Mouse (Mus musculus): ENCODE measurements around the gene Hoxb3. TPM values are rescaled to one million over a fixed set of nuclear protein-coding genes. Genes with fewer than 3 reads are reported as not detected.
A peak's percentile ranks its signal among the peaks of the same experiment; 100 is the strongest.

Hoxb3 gene
- polyA plus RNA-seq, 1 experiment from 2014 or later, result 0.30 TPM

- DNase-seq (ENCODE audit: low spot score), result no peak
Measured at GRCm38 (mm10) chr11:96302381-96303150, 20.6 kb upstream of the Hoxb3 start.

DNA sequence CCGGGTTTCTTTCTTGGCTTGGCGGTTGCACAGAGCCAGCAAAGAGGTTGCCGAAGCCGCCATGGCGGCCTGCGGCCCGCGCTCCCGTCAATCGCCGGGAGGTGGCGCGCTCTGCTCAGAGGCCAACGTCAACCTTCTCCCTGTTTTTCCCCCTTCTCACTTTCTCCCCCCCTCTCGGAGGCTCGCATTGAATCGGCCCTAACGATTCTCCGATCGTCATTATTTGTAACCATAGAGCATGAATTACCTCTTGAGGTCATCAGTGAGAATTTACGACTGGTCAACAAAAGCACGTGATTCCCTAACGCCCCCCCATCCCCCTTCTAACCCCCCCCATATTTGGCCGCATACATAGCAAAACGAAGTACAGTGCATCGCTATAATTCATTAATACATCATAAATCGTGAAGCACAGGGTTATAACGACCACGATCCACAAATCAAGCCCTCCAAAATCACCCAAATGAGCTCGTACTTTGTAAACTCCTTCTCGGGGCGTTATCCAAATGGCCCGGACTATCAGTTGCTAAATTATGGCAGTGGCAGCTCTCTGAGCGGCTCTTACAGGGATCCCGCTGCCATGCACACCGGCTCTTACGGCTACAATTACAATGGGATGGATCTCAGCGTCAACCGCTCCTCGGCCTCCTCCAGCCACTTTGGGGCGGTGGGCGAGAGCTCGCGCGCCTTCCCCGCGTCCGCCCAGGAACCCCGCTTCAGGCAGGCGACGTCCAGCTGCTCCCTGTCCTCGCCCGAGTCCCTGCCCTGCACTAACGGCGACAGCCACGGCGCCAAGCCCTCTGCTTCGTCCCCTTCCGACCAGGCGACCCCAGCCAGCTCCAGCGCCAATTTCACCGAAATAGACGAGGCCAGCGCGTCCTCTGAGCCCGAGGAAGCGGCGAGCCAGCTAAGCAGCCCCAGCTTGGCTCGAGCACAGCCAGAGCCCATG is 19.7 kb upstream of the Hoxb3 start, which contains the start of gene Hoxb5:
TSS of gene Hoxb5 (plus strand) at position 186 of the 949 bp plus-strand sequence.
- DNase-seq (ENCODE audit: low spot score), result peak; percentile 65

GRCm38 (mm10) chr11:96304381-96305195 is 18.5 kb upstream of the Hoxb3 start:
- DNase-seq (ENCODE audit: low spot score), result no peak

- no peak for DNase-seq (ENCODE audit: low spot score)
Measured at GRCm38 (mm10) chr11:96305505-96306182, 17.5 kb upstream of the Hoxb3 start.

- no peak for DNase-seq (ENCODE audit: low spot score)
Measured at GRCm38 (mm10) chr11:96306183-96306907, 16.8 kb upstream of the Hoxb3 start.

DNA sequence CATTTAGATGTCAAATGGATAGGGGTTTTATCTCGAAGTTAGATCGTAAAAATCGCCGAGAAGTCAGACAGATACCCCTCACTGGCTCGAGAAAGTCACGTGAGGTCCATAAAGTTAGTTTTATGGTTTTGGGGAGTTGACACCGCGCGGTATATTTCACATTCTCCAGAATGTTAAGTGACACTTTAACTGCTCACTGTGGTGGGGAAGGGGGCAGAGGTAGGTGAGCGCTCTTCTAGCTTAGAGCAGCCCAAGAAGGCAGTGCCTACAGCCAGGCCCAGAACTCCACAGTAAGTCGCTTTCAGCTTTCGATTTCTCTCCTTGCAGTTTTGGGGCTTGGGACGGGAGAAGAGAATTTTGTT is 16.2 kb upstream of the Hoxb3 start:
- DNase-seq (ENCODE audit: low spot score), result no peak

DNA sequence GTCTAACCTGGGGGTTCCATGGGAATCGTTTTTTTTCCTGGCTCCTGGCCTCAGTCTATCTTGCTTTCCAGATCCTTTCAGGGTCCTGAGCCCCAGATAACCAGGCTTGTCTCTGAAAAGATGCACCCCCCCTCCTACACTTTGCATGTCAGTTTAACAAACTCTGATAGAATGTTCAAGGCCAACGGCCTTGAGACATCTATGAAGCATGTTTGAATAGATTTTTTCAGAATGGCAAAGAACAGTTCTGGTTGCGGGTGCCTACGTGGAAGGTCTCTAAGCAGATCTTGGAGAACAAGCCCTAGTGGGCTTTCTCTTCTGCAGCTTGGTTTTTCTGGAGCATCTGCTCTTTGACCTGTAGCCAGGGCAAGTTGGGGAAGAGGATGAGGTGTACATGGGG is 14.4 kb upstream of the Hoxb3 start:
- DNase-seq (ENCODE audit: low spot score), result no peak

DNA sequence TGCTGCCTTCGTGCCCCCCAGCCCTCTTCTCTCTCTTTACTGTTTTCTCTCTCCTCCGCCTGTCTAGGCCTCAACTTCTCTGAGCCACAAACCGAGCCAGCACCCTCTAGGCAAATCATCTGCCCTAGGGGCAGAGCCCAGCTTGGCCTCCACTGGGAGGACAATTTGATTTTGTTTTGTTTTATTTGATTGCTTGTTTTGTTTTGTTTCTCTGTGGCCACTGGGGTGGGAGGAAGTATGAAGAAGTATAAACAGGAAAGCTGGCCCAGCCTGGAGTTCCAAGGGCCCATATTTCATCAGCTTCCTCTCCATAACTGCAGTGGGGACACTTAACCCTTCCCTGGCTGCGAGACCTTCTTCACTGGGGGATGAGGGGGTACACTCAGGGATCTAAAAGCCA is 13.8 kb upstream of the Hoxb3 start:
- no peak for DNase-seq (ENCODE audit: low spot score)

DNA sequence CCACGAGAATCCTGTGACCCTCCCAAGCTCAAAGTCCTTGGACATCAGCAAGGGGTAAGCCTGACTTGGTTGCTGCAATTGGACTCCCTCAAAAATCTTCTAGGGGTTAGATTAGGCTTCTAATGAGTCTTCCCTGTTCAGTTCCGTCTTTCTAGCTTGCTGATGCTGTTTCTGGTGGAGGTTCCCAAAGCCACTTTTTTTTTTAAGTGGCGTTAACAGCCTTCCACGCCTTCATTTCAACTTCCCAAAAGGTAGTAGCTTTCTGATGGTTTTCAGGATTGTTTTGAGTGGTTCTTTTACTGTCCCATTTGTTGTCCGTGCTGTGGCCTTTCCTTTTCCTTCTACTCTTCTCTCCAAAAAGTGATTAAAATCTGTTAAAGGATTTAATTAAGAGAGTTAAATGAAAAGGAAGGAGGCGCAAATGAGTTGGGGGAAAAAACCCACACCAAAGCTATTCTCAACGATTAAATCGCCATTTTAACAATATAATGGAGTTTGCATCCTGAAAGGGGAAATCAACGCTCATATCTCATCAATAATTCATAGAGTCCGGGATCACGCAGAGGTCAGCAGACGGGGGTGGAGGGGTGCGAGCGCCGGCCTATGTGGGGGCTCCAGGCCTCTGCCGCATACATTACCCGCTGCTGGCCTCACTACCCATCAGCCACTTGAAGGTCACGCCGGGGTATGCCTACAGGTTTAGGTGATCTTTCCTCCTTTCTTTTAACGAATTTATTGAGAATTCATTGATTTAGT is 12.8 kb upstream of the Hoxb3 start:
- no peak for DNase-seq (ENCODE audit: low spot score)

GRCm38 (mm10) chr11:96311097-96311496 is 12.0 kb upstream of the Hoxb3 start:
- no peak for DNase-seq (ENCODE audit: low spot score)

- DNase-seq (ENCODE audit: low spot score), result peak; percentile 68
Measured at GRCm38 (mm10) chr11:96311520-96312417, 11.4 kb upstream of the Hoxb3 start.

- DNase-seq (ENCODE audit: low spot score), result no peak
Measured at GRCm38 (mm10) chr11:96313134-96313533, 10.0 kb upstream of the Hoxb3 start.

DNA sequence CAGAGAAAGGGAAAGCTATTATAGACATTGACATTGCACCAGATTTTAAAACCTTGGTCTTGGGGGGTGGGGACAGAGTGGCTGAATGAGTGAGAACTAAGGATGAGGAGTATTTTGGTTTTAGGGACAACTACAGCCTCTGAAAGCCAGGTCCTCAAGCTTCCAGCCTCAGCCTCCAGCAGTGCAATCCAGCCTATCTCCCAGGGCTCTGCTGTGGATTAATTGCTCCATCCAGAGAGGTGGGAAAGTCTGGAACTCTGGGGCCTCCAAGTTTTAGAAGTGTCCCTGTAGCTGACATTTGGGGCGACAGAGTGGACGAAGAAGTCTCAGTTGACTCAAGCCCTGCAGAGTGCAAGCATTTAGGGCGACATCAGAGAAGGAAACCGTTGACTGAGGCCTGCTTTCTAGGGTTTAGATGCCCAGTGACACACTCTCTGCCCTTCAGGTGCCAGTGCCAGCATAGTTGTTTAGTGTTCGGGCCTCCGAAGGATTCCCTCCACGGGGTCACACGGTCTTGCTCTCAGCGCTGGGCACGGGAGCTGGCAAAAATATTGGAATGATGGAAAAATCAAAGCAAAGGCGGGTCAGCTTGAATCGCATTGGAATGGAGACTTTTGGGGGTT is 9.2 kb upstream of the Hoxb3 start:
- no peak for DNase-seq (ENCODE audit: low spot score)

DNA sequence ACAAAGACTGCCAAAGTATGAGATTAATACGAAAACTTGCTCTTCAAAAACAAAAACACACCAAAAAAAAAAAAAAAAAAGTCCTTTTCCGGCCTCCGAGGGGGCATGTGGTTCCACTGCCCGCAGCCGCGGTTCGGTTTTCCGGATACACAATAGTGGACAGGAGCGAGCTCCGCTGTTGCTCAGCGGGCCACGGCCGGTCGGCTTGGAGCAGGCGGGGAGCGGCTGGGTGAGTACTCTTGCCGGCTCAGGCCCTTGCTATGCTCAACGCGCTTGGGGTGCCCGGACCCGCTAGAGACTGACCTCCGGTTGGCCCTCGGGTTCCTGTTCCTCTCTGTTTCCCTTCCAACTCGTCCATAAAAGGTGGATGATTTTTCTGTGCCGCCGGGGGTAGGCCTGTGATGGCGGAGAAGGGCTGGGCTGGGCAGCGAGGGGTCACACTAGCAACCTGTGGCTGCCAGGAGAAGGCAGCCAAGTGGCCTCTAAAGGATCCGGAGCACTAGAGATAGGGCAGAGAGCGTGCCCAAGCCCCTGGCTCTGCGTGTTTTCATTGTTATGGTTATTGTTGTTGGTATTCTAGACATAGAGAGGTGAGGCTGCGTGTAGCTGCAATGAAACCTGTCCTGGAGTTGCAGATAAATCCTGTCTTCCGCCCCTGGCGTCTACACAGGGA is 8.3 kb upstream of the Hoxb3 start:
- DNase-seq (ENCODE audit: low spot score), result no peak

- DNase-seq (ENCODE audit: low spot score), result no peak
Measured at GRCm38 (mm10) chr11:96315344-96315681, 7.8 kb upstream of the Hoxb3 start.

DNA sequence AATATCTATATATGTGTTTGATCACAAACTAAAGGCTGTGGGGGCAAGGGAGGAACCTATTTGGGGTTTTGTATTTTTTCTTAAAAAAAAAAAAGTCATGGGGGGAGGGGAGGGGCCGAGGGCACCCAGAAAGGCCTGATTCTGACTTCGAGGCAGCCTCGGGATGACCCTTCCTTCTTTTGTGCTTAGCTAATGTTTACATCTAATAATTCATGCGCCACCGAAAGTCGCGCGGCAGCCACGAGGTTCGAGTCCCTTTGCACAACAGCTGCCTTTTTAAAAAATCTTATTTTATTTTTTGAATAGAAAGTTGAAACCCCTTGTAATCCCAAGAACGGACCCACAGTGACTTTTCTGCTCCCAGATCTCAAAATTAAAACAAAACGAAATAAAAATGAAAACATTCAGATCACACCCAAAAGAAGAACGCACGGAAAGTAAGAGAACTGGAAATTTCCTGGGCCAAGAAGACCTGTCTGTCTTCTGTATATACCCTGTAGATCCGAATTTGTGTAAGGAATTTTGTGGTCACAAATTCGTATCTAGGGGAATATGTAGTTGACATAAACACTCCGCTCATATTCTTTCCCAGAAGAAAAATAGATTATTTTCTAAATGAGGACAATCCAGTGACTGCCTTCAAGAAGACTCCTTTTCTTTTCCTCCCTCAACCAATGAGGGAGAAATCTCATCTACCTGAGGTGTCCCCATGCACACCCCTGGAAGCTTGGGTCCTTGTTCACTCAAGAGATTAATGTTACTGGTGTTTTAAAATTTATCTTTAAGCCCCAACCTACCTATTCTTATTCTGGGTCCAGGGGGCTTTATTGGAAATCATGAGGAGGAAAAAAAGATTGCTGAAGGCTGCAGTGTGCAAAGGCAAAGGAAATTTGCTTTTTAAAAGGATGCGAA is 6.2 kb upstream of the Hoxb3 start:
- no peak for DNase-seq (ENCODE audit: low spot score)

Data from thymus, postnatal 0 days (tissue).